Mouse (Mus musculus) erythroid progenitor cell, adult 5-6 weeks (primary cell): ENCODE results near the gene Fuom. TPM values are rescaled to one million over a fixed set of nuclear protein-coding genes. Genes with fewer than 3 reads are reported as not detected.

Experiments
- ATAC-seq: replicated peaks from 2 replicates; pipeline ENCODE4 v1.8.0; 2016; ENCODE audit warnings: moderate number of reproducible peaks, mild to moderate bottlenecking, moderate TSS enrichment, inconsistent platforms; ENCODE audit not compliant: poor library complexity, low FRiP score, severe bottlenecking
- total RNA-seq, 2 experiments: library from RNA; stranded (forward) in 1 of 2; stranded (reverse) in 1 of 2; fragments of 150-400 nt in 1 of 2; fragments of 186-747, 209-891 nt in 1 of 2; gene quantifications; 2 replicates each; pipeline versions ENCODE4 v1.2.3 to v1.2.4; 2015 to 2017; ENCODE audit warnings: low replicate concordance in 2 of 2

The Fuom gene
- total RNA-seq, 2 experiments from 2014 or later, result not detected

- ATAC-seq, result no peak
Measured at GRCm38 (mm10) chr7:140060936-140061831, 41.1 kb downstream of the Fuom start.

- ATAC-seq, result no peak
Measured at GRCm38 (mm10) chr7:140059601-140060000, 42.6 kb downstream of the Fuom start.

- ATAC-seq, result no peak
Measured at GRCm38 (mm10) chr7:140058528-140058927, 43.7 kb downstream of the Fuom start.

GRCm38 (mm10) chr7:140057413-140058407, 44.5 kb downstream of the Fuom start:
- no peak for ATAC-seq

- ATAC-seq, result no peak
Measured at GRCm38 (mm10) chr7:140054124-140054523, 48.1 kb downstream of the Fuom start.

- ATAC-seq, result no peak
Measured at GRCm38 (mm10) chr7:140049115-140049689, 53.0 kb downstream of the Fuom start.

- ATAC-seq, result no peak
Measured at GRCm38 (mm10) chr7:140048361-140049114, 53.7 kb downstream of the Fuom start, which contains the start of gene Msx3. Gene Msx3 (minus strand): TSS chr7:140049089.

- no peak for ATAC-seq
Measured at GRCm38 (mm10) chr7:140047811-140048311, 54.4 kb downstream of the Fuom start.

Other genes starting within 250 kb of the Fuom start
- not detected in 2 replicates for gene Kndc1, start 207.7 kb downstream of the Fuom start, total RNA-seq (2015; ENCODE audit: low replicate concordance)
- gene Kndc1, start 207.7 kb downstream of the Fuom start, total RNA-seq (2017; ENCODE audit: low replicate concordance), result not detected in 2 replicates
- not detected in 2 replicates for gene Utf1, start 158.7 kb downstream of the Fuom start, total RNA-seq (2015; ENCODE audit: low replicate concordance)
- not detected in 2 replicates for gene Utf1, start 158.7 kb downstream of the Fuom start, total RNA-seq (2017; ENCODE audit: low replicate concordance)
- gene 6430531B16Rik, start 123.7 kb downstream of the Fuom start, total RNA-seq (2015; ENCODE audit: low replicate concordance), result not detected in 2 replicates
- gene 6430531B16Rik, start 123.7 kb downstream of the Fuom start, total RNA-seq (2017; ENCODE audit: low replicate concordance), result not detected in 2 replicates
- gene Adam8, start 109.9 kb downstream of the Fuom start, total RNA-seq (2015; ENCODE audit: low replicate concordance), result 9.2 and 9.4 TPM in 2 replicates
- 3.3 and 5.2 TPM in 2 replicates for gene Adam8, start 109.9 kb downstream of the Fuom start, total RNA-seq (2017; ENCODE audit: low replicate concordance)
- 12.6 and 33.1 TPM in 2 replicates for gene Zfp511, start 66.0 kb downstream of the Fuom start, total RNA-seq (2015; ENCODE audit: low replicate concordance)
- gene Zfp511, start 66.0 kb downstream of the Fuom start, total RNA-seq (2017; ENCODE audit: low replicate concordance), result 4.0 and 12.8 TPM in 2 replicates
- 18.0 and 24.1 TPM in 2 replicates for gene Tubgcp2, start 65.8 kb downstream of the Fuom start, total RNA-seq (2015; ENCODE audit: low replicate concordance)
- 26.9 and 48.3 TPM in 2 replicates for gene Tubgcp2, start 65.8 kb downstream of the Fuom start, total RNA-seq (2017; ENCODE audit: low replicate concordance)
- not detected in 2 replicates for gene Msx3, start 53.4 kb downstream of the Fuom start, total RNA-seq (2015; ENCODE audit: low replicate concordance)
- not detected in 2 replicates for gene Msx3, start 53.4 kb downstream of the Fuom start, total RNA-seq (2017; ENCODE audit: low replicate concordance)
- gene Caly, start 19.9 kb downstream of the Fuom start, total RNA-seq (2015; ENCODE audit: low replicate concordance), result not detected in 2 replicates
- not detected in 2 replicates for gene Caly, start 19.9 kb downstream of the Fuom start, total RNA-seq (2017; ENCODE audit: low replicate concordance)
- gene Prap1, start 9.0 kb downstream of the Fuom start, total RNA-seq (2015; ENCODE audit: low replicate concordance), result not detected in 2 replicates
- gene Prap1, start 9.0 kb downstream of the Fuom start, total RNA-seq (2017; ENCODE audit: low replicate concordance), result not detected in 2 replicates
- gene Paox, start 13.4 kb upstream of the Fuom start, total RNA-seq (2015; ENCODE audit: low replicate concordance), result 6.8 TPM in 1 of 2 replicates, not detected in the other
- gene Paox, start 13.4 kb upstream of the Fuom start, total RNA-seq (2017; ENCODE audit: low replicate concordance), result 2.0 and 2.8 TPM in 2 replicates
- 16.2 and 20.1 TPM in 2 replicates for gene Echs1, start 14.0 kb upstream of the Fuom start, total RNA-seq (2015; ENCODE audit: low replicate concordance)
- 8.6 and 12.6 TPM in 2 replicates for gene Echs1, start 14.0 kb upstream of the Fuom start, total RNA-seq (2017; ENCODE audit: low replicate concordance)
- 7.6 TPM in 1 of 2 replicates, not detected in the other for gene Mtg1, start 35.1 kb upstream of the Fuom start, total RNA-seq (2015; ENCODE audit: low replicate concordance)
- gene Mtg1, start 35.1 kb upstream of the Fuom start, total RNA-seq (2017; ENCODE audit: low replicate concordance), result 1.4 TPM in 1 of 2 replicates, not detected in the other
- not detected in 2 replicates for gene Sprn, start 52.4 kb upstream of the Fuom start, total RNA-seq (2015; ENCODE audit: low replicate concordance)
- not detected in 2 replicates for gene Sprn, start 52.4 kb upstream of the Fuom start, total RNA-seq (2017; ENCODE audit: low replicate concordance)
- not detected in 2 replicates for gene Olfr522, start 62.3 kb upstream of the Fuom start, total RNA-seq (2015; ENCODE audit: low replicate concordance)
- not detected in 2 replicates for gene Olfr522, start 62.3 kb upstream of the Fuom start, total RNA-seq (2017; ENCODE audit: low replicate concordance)
- gene Olfr523, start 70.8 kb upstream of the Fuom start, total RNA-seq (2015; ENCODE audit: low replicate concordance), result not detected in 2 replicates
- gene Olfr523, start 70.8 kb upstream of the Fuom start, total RNA-seq (2017; ENCODE audit: low replicate concordance), result not detected in 2 replicates
- not detected in 2 replicates for gene Olfr524, start 103.5 kb upstream of the Fuom start, total RNA-seq (2015; ENCODE audit: low replicate concordance)
- not detected in 2 replicates for gene Olfr524, start 103.5 kb upstream of the Fuom start, total RNA-seq (2017; ENCODE audit: low replicate concordance)
- gene Cd163l1, start 115.8 kb upstream of the Fuom start, total RNA-seq (2015; ENCODE audit: low replicate concordance), result not detected in 2 replicates
- not detected in 2 replicates for gene Cd163l1, start 115.8 kb upstream of the Fuom start, total RNA-seq (2017; ENCODE audit: low replicate concordance)
- gene 5830411N06Rik, start 144.8 kb upstream of the Fuom start, total RNA-seq (2015; ENCODE audit: low replicate concordance), result 0.42 TPM in 1 of 2 replicates, not detected in the other
- not detected in 2 replicates for gene 5830411N06Rik, start 144.8 kb upstream of the Fuom start, total RNA-seq (2017; ENCODE audit: low replicate concordance)
- not detected in 2 replicates for gene Olfr525, start 218.4 kb upstream of the Fuom start, total RNA-seq (2015; ENCODE audit: low replicate concordance)
- not detected in 2 replicates for gene Olfr525, start 218.4 kb upstream of the Fuom start, total RNA-seq (2017; ENCODE audit: low replicate concordance)
- not detected in 2 replicates for gene Olfr527, start 231.6 kb upstream of the Fuom start, total RNA-seq (2015; ENCODE audit: low replicate concordance)
- not detected in 2 replicates for gene Olfr527, start 231.6 kb upstream of the Fuom start, total RNA-seq (2017; ENCODE audit: low replicate concordance)